Mouse (Mus musculus): Measurements from ENCODE around the gene Emilin2. TPM values are rescaled to one million over a fixed set of nuclear protein-coding genes. Genes with fewer than 3 reads are reported as not detected.

Gene Emilin2
- polyA plus RNA-seq, 1 experiment from 2014 or later: 24.9 TPM

GRCm38 (mm10) chr17:71250046-71250445, 61.7 kb downstream of the Emilin2 start:
- Histone ChIP-seq H3K36me3 (peaks cover 99% of the 10 kb centered on the region), H3K4me2 (no peak overlapping the region), H3K4me1 (replicated peaks) (peaks cover 60% of the 10 kb centered on the region), H3K9me3 (replicated peaks) (no peaks in the 10 kb centered on the region), H3K9ac (no peak overlapping the region), H3K27me3 (no peaks in the 10 kb centered on the region), H3K27ac (peak overlapping the region; percentile 73), H3K4me3 (replicated peaks) (no peak overlapping the region)
- 81% methylated on average over 2 of the region's 2 CpGs for WGBS (ENCODE audit: insufficient replicate concordance)
- DNase-seq (no peak), ATAC-seq (ENCODE audit: low read depth) (no peak)

GRCm38 (mm10) chr17:71248963-71249362, 62.8 kb downstream of the Emilin2 start:
- no peak for DNase-seq
- WGBS (ENCODE audit: insufficient replicate concordance): 77% methylated on average over 6 of the region's 6 CpGs
- Histone ChIP-seq H3K4me3 (replicated peaks) (no peak overlapping the region), H3K9me3 (replicated peaks) (no peaks in the 10 kb centered on the region), H3K27me3 (no peaks in the 10 kb centered on the region), H3K4me2 (no peak overlapping the region), H3K4me1 (replicated peaks) (peaks cover 49% of the 10 kb centered on the region), H3K9ac (no peak overlapping the region), H3K27ac (peak overlapping the region; percentile 73), H3K36me3 (peaks cover 100% of the 10 kb centered on the region)
- ATAC-seq (ENCODE audit: low read depth): no peak

GRCm38 (mm10) chr17:71246022-71246421, 65.8 kb downstream of the Emilin2 start:
- Histone ChIP-seq H3K27ac (0 out of 2 replicates have a peak overlapping the region, but pooled peaks have one; percentile 10), H3K27me3 (no peaks in the 10 kb centered on the region), H3K4me2 (no peak overlapping the region), H3K4me3 (replicated peaks) (no peak overlapping the region), H3K36me3 (peaks cover 100% of the 10 kb centered on the region), H3K4me1 (replicated peaks) (peaks cover 25% of the 10 kb centered on the region), H3K9ac (no peak overlapping the region), H3K9me3 (replicated peaks) (no peaks in the 10 kb centered on the region)
- ATAC-seq (ENCODE audit: low read depth) (no peak), DNase-seq (no peak)
- WGBS (ENCODE audit: insufficient replicate concordance): 88% methylated on average over 4 of the region's 4 CpGs

GRCm38 (mm10) chr17:71245133-71245532, 66.6 kb downstream of the Emilin2 start:
- WGBS (ENCODE audit: insufficient replicate concordance): 95% methylated on average over 15 of the region's 15 CpGs
- Histone ChIP-seq H3K27ac (no peak overlapping the region), H3K9ac (no peak overlapping the region), H3K4me2 (no peak overlapping the region), H3K9me3 (replicated peaks) (no peaks in the 10 kb centered on the region), H3K4me3 (replicated peaks) (no peak overlapping the region), H3K27me3 (no peaks in the 10 kb centered on the region), H3K36me3 (peaks cover 99% of the 10 kb centered on the region), H3K4me1 (replicated peaks) (peaks cover 16% of the 10 kb centered on the region)
- no peak for ATAC-seq (ENCODE audit: low read depth)
- no peak for DNase-seq

GRCm38 (mm10) chr17:71242666-71243065, 69.1 kb downstream of the Emilin2 start:
- H3K4me1 ChIP-seq (replicated peaks): peaks cover 27% of the 10 kb centered on the region
- H3K4me3 ChIP-seq (replicated peaks): no peak overlapping the region
- no peaks in the 10 kb centered on the region for H3K9me3 ChIP-seq (replicated peaks)
- H3K27ac ChIP-seq: peak overlapping the region; percentile 47; the same call in 1 of the 2 replicates
- H3K4me2 ChIP-seq: no peak overlapping the region
- H3K27me3 ChIP-seq: no peaks in the 10 kb centered on the region
- ATAC-seq (ENCODE audit: low read depth) (no peak), DNase-seq (no peak)
- H3K9ac ChIP-seq: no peak overlapping the region
- H3K36me3 ChIP-seq: peaks cover 98% of the 10 kb centered on the region
- WGBS (ENCODE audit: insufficient replicate concordance): 91% methylated on average over 7 of the region's 7 CpGs

GRCm38 (mm10) chr17:71240811-71241210, 71.0 kb downstream of the Emilin2 start:
- Histone ChIP-seq H3K4me1 (replicated peaks) (peaks cover 42% of the 10 kb centered on the region), H3K27me3 (no peaks in the 10 kb centered on the region), H3K4me3 (replicated peaks) (no peak overlapping the region), H3K4me2 (no peak overlapping the region), H3K36me3 (peaks cover 93% of the 10 kb centered on the region), H3K9ac (no peak overlapping the region), H3K27ac (peak overlapping the region; percentile 31; the same call in 1 of the 2 replicates), H3K9me3 (replicated peaks) (no peaks in the 10 kb centered on the region)
- ATAC-seq (ENCODE audit: low read depth): no peak
- WGBS (ENCODE audit: insufficient replicate concordance): 91% methylated on average over 9 of the region's 9 CpGs
- DNase-seq: no peak

- peak; percentile 30 for ATAC-seq (ENCODE audit: low read depth)
These were observed 73.3 kb downstream of the Emilin2 start for GRCm38 (mm10) chr17:71238494-71238893.

GRCm38 (mm10) chr17:71235229-71235958, 76.4 kb downstream of the Emilin2 start:
- peaks cover 73% of the 10 kb centered on the region for H3K4me1 ChIP-seq (replicated peaks)
- DNase-seq (peak; percentile 92), ATAC-seq (ENCODE audit: low read depth) (peak; percentile 99)
- 26% methylated on average over 12 of the region's 12 CpGs for WGBS (ENCODE audit: insufficient replicate concordance)
- peaks cover 76% of the 10 kb centered on the region for H3K36me3 ChIP-seq
- H3K9ac ChIP-seq: peak overlapping the region; percentile 66
- H3K4me3 ChIP-seq (replicated peaks): peak overlapping the region; percentile 7; the same call in 1 of the 2 replicates
- peak overlapping the region; percentile 60 for H3K4me2 ChIP-seq
- H3K27me3 ChIP-seq: no peaks in the 10 kb centered on the region
- peak overlapping the region; percentile 98 for H3K27ac ChIP-seq
- no peaks in the 10 kb centered on the region for H3K9me3 ChIP-seq (replicated peaks)

More at GRCm38 (mm10) chr17:71238494-71238893, 73.3 kb downstream of the Emilin2 start:
- H3K9me3 ChIP-seq (replicated peaks): no peaks in the 10 kb centered on the region
- H3K4me1 ChIP-seq (replicated peaks): peaks cover 62% of the 10 kb centered on the region
- peak overlapping the region; percentile 52 for H3K9ac ChIP-seq
- H3K4me3 ChIP-seq (replicated peaks): no peak overlapping the region
- peak; percentile 50 for DNase-seq
- no peaks in the 10 kb centered on the region for H3K27me3 ChIP-seq
- H3K27ac ChIP-seq: peak overlapping the region; percentile 98
- H3K36me3 ChIP-seq: peaks cover 80% of the 10 kb centered on the region
- WGBS (ENCODE audit: insufficient replicate concordance): 40% methylated on average over 7 of the region's 7 CpGs
- H3K4me2 ChIP-seq: peak overlapping the region; percentile 36

GRCm38 (mm10) chr17:71234041-71234594, 77.7 kb downstream of the Emilin2 start:
- no peaks in the 10 kb centered on the region for H3K9me3 ChIP-seq (replicated peaks)
- H3K9ac ChIP-seq: no peak overlapping the region
- peak overlapping the region; percentile 80 for H3K27ac ChIP-seq
- DNase-seq: no peak
- H3K36me3 ChIP-seq: peaks cover 77% of the 10 kb centered on the region
- no peak for ATAC-seq (ENCODE audit: low read depth)
- WGBS (ENCODE audit: insufficient replicate concordance): 90% methylated on average over 12 of the region's 12 CpGs
- H3K4me1 ChIP-seq (replicated peaks): peaks cover 73% of the 10 kb centered on the region
- no peaks in the 10 kb centered on the region for H3K27me3 ChIP-seq
- H3K4me2 ChIP-seq: no peak overlapping the region
- H3K4me3 ChIP-seq (replicated peaks): no peak overlapping the region

- 0 out of 2 replicates have a peak overlapping the region, but pooled peaks have one; percentile 23 for H3K9ac ChIP-seq
- H3K36me3 ChIP-seq: peaks cover 74% of the 10 kb centered on the region
- no peak for DNase-seq
- no peaks in the 10 kb centered on the region for H3K27me3 ChIP-seq
- ATAC-seq (ENCODE audit: low read depth): no peak
- H3K4me1 ChIP-seq (replicated peaks): peaks cover 64% of the 10 kb centered on the region
- WGBS (ENCODE audit: insufficient replicate concordance): 85% methylated on average over 4 of the region's 4 CpGs
- no peak overlapping the region for H3K4me2 ChIP-seq
- no peak overlapping the region for H3K4me3 ChIP-seq (replicated peaks)
- no peaks in the 10 kb centered on the region for H3K9me3 ChIP-seq (replicated peaks)
- peak overlapping the region; percentile 80 for H3K27ac ChIP-seq
These were observed 78.6 kb downstream of the Emilin2 start for GRCm38 (mm10) chr17:71233210-71233609.

- H3K36me3 ChIP-seq: peaks cover 72% of the 10 kb centered on the region
- peaks cover 52% of the 10 kb centered on the region for H3K4me1 ChIP-seq (replicated peaks)
These were observed 79.8 kb downstream of the Emilin2 start for GRCm38 (mm10) chr17:71231998-71232397.

More at GRCm38 (mm10) chr17:71231998-71232397, 79.8 kb downstream of the Emilin2 start:
- ATAC-seq (ENCODE audit: low read depth) (no peak), DNase-seq (no peak)
- no peak overlapping the region for H3K4me3 ChIP-seq (replicated peaks)
- H3K27ac ChIP-seq: 0 out of 2 replicates have a peak overlapping the region, but pooled peaks have one; percentile 16
- no peak overlapping the region for H3K9ac ChIP-seq
- WGBS (ENCODE audit: insufficient replicate concordance): 76% methylated on average over 2 of the region's 2 CpGs
- no peaks in the 10 kb centered on the region for H3K27me3 ChIP-seq
- no peak overlapping the region for H3K4me2 ChIP-seq
- H3K9me3 ChIP-seq (replicated peaks): no peaks in the 10 kb centered on the region
